Mouse (Mus musculus) gastrocnemius, postnatal 14 days (tissue): ENCODE measurements at regions not wholly inside any gene's neighbourhood (a gene's known extent, or its start where the extent isn't known, plus 50 kb on each side); places are given as distances from the start of the nearest gene placed in this dataset.
A peak's percentile ranks its signal among the peaks of the same experiment; 100 is the strongest.

Experiments
- DNase-seq: peaks from one replicate; pipeline ENCODE4 v3.0.0; 2021; ENCODE audit warnings: mixed read lengths
- intact Hi-C: fragments of 180-260 bp; cut with DNase I; formaldehyde crosslinking; loops from one replicate; pipeline ENCODE4 v1.15.1; 2025; ENCODE audit warnings: low total_unique reads

DNA sequence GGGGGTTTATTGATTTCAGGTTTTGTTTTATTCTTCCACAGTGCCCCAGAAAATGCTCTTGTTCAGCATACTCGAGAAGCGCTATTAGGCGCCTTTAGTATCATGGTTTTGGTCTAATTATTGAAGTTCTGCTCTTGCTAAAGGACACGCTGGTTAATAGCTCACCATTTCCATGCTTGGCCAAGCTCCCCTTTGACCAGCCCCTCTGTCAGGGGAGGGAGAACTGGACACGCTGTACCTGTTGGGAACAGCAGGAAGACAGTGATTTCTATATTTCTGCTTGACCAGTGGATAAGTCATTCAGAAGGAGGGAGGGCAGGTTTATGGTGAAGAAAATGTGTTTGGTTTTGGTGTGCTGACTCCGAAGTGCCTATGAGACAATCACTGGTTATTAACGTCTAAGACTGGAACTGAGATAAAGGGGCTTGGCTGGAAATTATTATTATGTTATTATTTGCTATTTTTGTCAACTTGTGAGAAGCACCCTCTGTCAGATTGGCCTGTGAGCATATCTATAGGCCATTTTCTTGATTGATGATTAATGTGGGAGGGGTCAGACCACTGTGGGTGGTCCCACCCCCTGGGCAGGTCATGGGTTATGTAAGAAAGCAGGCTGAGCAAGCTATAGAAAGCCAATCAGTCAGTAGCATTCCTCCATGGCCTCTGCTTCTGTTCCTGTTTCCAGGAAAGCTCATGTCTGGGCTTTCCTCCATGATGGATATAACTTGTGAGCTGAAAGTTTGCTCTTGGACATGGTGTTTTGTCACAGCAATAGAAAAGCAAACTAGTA, 51.2 kb upstream of the Tanc2 start:
- intact Hi-C loops, result no loop called here
- no peak for DNase-seq

DNA sequence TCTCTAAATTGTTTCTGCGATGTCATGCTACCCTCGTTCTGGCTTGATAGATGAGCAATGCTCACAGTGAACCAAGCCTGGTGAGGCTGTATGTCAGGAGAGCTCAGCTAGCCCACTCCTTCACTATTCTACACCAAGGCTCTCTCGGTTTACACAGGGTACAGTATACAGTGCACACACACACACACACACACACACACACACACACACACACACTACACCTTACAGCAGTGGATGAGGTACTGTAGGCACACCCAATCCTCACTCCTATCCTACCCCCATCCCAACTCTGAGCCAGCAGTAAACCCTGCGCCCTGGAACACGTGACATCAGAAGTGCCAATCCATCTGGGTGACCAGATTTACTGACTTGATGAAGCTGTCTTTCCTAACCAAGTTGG, 57.2 kb upstream of the Tanc2 start:
- no peak for DNase-seq
- intact Hi-C loops, result no loop called here

DNA sequence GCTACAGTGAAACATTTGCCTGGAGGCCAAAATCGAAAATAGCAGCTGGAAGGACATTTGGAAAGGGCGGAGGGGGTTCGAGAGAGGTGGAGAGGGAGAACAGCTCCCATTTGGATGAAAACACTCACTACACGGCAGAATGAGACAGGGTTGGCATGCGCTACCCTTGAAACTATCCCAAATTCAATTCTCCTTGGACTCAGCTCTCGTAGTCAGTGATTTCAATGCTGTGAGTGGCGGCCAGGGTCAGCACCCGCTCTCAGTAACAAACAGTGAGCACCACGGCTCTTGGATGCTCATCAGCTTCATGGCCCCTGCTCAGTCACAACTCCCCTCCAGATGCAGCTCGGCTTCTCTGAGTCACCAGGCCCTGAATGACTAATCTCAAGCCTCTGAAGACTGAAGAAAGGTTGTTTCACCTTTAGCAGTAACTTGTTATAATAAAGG, 59.1 kb upstream of the Tanc2 start:
- DNase-seq, result peak; percentile 58
- intact Hi-C loops, result no loop called here

- intact Hi-C loops, result no loop called here
- no peak for DNase-seq
Observed at GRCm38 (mm10) chr11:105526066-105526465, 63.7 kb upstream of the Tanc2 start.

- peak; percentile 65 for DNase-seq
- intact Hi-C loops, result no loop called here
Observed at GRCm38 (mm10) chr11:105525608-105526007, 64.2 kb upstream of the Tanc2 start.

DNA sequence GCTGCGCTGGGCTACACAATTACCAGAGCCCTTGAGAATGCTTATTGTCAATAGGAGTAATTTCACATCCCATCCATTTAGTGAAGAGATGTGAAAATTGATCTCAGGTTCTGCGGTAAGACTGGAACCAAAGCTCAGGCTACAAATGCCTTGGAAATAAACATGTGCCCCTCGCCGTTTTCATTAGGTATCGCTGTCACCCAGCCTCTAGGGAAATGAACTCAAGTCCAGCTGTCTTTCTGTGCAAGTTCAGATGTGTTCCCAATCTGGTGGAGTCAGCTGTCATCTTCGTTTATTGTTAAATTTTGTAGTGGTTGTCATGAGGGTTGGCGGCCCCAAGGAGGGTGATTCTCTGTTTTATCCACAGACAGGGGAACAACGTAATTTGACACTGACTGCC, 65.4 kb upstream of the Tanc2 start:
- intact Hi-C loops, result no loop called here
- no peak for DNase-seq

- no peak for DNase-seq
- intact Hi-C loops, result no loop called here
Observed at GRCm38 (mm10) chr11:105523765-105524164, 66.0 kb upstream of the Tanc2 start.

DNA sequence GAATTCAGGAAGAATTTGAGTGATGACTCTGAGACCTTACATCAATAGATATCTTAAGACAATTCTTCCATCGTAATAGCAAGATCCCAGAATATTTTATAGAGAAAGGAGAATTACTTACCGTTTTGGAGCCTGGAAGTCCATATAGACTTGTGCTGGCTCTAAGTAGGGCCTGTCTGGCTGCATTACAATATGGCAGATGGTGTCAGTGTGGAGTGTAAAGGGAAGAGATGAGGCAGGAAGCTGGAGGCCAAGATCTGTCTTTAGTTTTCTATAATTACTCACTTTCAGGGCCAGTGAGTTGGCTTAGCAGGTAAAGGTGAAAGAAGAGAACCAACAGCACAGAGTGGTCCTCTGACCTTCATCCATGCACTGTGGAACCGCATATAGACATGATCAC, 63.9 kb upstream of the March10 start:
- no peak for DNase-seq
- intact Hi-C loops, result no loop called here

DNA sequence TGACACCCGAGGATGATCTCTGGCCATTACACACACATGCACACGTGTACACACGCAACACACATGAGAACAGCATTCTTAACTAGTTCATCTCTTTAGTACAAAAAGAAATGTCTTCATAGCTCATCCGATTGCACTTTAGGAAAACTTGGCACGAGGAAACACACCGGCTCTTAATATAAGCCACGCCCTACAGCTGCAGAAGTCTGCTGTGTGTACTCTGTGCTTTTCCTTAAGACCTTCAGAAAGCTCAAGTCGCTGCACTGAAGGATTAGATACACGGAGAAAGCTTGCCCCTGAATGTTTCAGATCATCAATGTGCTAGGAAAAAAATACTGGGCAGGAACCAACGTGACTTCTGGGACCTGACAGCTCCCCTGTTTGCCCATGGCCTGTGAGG, 56.7 kb upstream of the March10 start:
- intact Hi-C loops, result no loop called here
- DNase-seq, result no peak

DNA sequence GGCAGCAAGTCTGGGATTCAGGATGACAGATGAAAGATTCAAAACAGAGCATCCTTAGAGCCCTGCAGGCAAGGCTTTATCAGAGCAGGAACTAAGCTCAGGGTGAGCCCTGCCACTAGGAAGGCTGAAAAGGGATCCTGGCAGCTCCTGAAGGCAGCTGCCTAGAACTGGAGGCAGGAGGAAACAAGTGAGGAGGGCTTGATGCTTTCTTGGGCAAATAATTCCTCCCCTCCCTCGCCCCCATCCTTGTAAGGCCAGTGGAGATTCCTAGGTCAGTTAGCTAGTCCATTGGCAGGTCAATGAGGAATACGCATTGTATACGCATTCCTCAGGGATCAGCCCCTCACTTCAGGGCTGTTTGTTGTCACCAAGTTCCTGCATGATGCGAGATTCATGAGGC, 54.1 kb upstream of the March10 start:
- no peak for DNase-seq
- intact Hi-C loops, result no loop called here

DNA sequence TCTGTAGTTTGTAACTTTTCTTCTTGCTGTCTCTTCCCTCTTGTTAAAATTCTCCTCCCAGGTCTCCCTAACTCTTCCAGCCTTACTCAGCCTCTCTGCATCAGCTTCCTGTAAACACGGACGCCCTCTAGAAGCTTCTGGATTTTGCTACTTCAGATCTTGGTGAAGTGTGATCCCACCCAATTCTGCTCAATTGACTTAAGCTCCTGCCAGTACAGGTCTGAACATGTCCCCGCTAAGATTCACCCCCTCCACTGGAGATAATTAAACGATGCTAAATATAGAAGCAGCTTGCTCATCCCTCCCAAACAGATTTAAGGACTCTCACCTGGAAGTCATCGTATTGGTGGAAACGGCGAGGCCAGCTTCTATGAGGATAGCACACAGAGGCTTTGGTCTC, 53.5 kb upstream of the March10 start:
- DNase-seq, result no peak
- intact Hi-C loops, result no loop called here

- DNase-seq, result no peak
- intact Hi-C loops, result no loop called here
Observed at GRCm38 (mm10) chr11:105508660-105509038, 52.1 kb upstream of the March10 start.

GRCm38 (mm10) chr11:105507972-105508659, 51.6 kb upstream of the March10 start:
- intact Hi-C loops, result no loop called here

DNA sequence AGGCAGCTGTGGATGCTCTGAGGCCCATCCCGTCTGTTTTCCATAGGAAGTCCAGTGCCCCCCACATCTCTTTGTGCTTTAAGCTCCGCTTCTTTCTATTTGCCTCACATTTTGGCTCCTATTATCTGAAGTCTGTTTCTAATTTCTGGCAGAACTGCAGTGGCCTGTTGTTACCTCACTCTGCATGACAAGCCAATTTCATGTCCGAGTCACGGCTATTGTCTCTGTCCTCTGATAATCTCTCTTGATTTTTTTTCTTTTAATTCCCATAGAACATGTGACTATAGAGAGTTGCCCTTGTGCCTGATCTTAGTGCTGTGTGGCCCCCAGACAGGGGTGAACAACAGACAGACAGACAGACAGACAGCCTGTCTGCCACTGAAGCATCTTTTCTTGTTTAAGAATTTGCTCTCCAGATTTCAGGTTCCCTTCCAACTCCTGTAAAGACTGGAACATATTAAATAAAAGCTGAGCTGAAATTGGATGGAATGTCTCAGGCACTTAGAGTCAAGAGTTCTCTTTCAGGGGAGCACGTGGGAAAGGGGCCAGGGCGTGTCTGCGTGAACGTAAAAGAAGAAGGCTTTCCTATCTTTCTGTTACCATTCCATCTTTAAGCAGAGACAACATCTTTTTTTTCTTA, 50.9 kb upstream of the March10 start:
- intact Hi-C loops, result no loop called here
- DNase-seq, result no peak

More at GRCm38 (mm10) chr11:105507972-105508659, 51.6 kb upstream of the March10 start:
- no peak for DNase-seq
